Mouse (Mus musculus): ENCODE data around the gene Apof.
"Not testable (repeated sequence)": the region's sequence is repeated elsewhere in the genome, so short reads cannot be mapped to it uniquely, and the experiment has no call there.

GRCm38 (mm10) chr10:128275374-128275773 is 6.9 kb downstream of the Apof start:
- not testable (repeated sequence) for TF ChIP-seq EP300, CTCF (IDR thresholded peaks at IDR 0.05; ENCODE audit: low read depth)
